Mouse (Mus musculus): ENCODE results near the gene Pde10a. TPM values are rescaled to one million over a fixed set of nuclear protein-coding genes. Genes with fewer than 3 reads are reported as not detected.

Pde10a gene
- total RNA-seq, 2 experiments from 2014 or later = 7.5 to 8.4 TPM

- no peak for DNase-seq (ENCODE audit: low spot score in 2 of 2)
Observed at GRCm38 (mm10) chr17:8798531-8799295, 273.5 kb downstream of the Pde10a start.

- no peak for DNase-seq (ENCODE audit: low spot score in 2 of 2)
Observed at GRCm38 (mm10) chr17:8799296-8799731, 274.1 kb downstream of the Pde10a start.

GRCm38 (mm10) chr17:8799914-8800420 is 274.8 kb downstream of the Pde10a start:
- DNase-seq (ENCODE audit: low spot score in 2 of 2) = no peak

GRCm38 (mm10) chr17:8800478-8801082 is 275.4 kb downstream of the Pde10a start:
- DNase-seq (ENCODE audit: low spot score in 2 of 2) = peak; percentile 26 to 31

- peak; percentile 61 to 72 for DNase-seq (ENCODE audit: low spot score in 2 of 2)
Observed at GRCm38 (mm10) chr17:8801083-8801854, 276.1 kb downstream of the Pde10a start.

DNA sequence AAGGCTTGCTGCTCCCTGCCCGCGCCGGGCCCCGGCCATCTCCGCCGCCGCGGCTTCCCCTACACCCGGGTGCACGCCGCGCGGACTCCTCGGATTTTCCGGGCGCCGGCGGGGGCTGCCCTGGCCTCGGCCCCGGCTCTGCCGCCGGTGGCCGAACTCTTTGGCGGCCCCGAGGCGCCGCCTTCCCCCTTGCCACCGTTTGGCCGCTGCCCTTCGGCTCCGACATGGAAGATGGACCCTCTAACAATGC is 276.6 kb downstream of the Pde10a start:
- DNase-seq (ENCODE audit: low spot score in 2 of 2) = peak in 1 of 2 experiments; percentile 34

DNA sequence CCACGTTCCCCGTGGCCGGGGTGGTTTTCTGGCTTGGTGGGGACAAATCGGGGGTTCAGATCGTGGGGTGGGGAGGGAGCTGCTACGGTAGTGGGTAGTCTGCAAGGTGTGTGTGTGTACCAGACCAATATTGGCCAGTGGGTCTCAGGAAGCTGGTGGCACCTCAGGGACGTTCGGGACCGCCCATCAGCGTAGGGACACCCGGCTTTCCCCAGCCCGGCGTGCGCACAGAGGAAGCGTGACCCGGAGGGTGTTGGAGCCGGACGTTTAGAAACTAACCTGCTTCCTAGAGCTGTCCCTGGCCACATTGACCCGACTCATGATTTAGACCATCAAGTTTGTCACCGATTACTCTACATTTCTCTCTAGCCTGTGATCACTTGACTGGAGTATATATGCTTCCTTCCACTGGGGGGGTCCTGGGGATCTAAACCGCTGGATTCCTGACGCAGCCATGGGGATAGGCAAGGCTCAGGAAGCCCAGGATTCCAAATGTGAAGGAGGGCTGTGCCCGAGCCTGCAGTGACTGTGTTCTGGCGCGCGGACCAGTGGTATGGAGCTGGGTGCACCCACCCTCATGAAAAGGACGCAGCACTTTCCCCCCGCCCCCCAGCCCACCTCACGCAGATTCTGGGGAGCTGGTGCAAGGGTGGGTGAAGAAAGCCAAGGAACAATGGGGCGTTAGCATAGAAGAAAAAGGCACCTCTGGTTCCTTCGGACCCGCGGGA is 277.2 kb downstream of the Pde10a start:
- peak; percentile 20 to 41 for DNase-seq (ENCODE audit: low spot score in 2 of 2)

DNA sequence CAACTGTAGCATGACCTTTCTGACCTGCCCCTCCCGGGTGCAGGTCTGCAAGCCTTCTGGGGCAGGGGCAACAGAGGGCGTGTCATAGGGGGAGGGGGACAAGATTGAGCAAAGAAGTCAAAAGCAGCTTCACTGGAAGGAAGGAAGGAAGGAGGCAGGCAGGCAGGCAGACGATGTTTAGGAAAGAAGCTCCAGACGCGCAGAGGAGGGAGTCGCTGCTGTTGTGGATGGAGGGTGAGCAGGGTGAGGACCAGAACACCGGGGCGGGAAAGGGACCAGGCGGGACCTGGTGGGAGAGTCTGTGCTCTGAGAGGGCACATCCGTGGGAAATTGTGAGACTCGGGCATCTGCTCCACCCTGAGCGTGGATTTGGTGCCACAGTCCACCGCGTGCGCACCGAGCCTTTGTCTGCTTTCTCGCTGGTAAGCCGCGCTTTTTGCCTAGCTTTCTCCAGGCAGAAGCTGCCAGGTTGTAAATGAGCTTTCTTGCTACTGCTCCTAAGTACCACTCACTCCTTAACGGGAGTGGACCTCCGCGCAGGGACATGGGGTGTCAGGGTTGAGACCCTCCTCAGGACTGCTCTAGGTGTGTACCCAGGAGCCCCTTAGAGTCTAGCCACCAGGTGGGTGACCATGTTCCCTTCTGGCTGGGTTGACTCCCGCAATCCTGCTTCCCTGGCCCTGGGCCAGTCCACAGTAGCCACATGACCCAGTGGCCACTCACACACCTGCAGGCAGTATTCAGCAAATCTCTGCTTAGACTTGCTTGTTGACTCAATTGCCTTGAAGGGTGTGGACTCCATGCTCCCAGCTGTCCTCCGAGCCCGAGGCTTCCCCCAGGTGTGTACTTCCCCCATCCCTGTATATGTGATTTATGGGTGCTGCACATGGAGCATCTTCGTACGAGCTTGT is 278.0 kb downstream of the Pde10a start:
- no peak for DNase-seq (ENCODE audit: low spot score in 2 of 2)

DNA sequence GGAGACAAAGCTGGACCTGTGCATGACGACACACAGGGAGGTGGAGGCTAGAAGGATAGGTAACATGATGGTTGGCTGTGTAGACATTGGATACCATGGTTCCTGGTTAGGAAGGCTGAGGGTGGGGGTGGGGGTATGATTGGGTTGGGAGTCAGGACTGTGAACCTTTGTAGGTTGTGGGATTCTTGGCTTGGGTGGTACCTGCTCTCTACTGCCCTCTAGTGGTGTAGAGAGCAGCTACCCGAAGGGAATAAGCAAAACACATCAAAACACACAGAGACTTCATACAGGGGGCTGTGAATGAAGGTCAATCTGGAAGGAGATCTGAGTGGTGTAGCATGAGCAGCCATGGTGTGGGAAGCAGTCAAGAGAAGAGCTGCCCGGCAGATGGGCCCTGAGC is 282.2 kb downstream of the Pde10a start:
- no peak for DNase-seq (ENCODE audit: low spot score in 2 of 2)

DNA sequence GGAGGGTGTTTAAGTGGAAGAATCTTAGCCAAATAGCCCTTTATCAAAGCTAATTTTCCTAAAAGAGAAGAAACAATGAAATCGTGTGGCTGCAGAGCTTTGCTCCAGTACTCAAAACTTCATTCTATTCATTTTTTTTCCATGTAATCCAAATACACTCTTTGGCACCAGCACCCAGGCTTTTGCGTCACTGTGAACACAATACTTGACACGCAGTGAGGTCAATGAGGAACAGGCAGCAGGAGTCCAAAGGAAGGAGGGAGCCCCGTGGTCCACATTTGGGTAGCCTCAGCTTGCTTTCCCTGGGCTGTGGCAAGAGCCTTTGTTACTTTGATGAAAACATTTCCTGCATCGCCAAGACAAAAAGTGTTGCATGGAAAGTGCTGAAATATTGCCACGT is 284.6 kb downstream of the Pde10a start:
- DNase-seq (ENCODE audit: low spot score in 2 of 2) = no peak

DNA sequence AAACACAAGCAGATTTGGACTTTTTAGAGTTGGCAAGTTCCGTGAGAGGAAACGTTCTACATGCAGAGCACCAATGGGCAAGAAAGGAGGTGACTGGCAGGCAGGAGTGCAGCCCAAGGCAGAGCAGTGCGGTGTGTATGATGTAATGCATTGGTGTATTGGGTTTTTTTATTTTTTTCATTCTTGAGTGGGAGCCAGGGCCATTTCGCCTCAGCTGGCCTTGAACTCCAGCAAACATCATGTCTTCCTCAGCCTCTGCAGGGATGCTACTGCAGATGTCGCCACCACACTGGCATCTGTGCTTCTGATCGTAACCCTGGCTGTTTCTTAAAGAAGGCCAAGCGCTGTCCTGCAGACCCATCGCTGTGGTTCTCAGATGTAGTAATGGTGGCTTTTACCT is 285.0 kb downstream of the Pde10a start:
- no peak for DNase-seq (ENCODE audit: low spot score in 2 of 2)

GRCm38 (mm10) chr17:8812228-8812865 is 287.2 kb downstream of the Pde10a start:
- no peak for DNase-seq (ENCODE audit: low spot score in 2 of 2)

GRCm38 (mm10) chr17:8813773-8814491 is 288.8 kb downstream of the Pde10a start:
- DNase-seq (ENCODE audit: low spot score in 2 of 2) = no peak

- DNase-seq (ENCODE audit: low spot score in 2 of 2) = no peak
Observed at GRCm38 (mm10) chr17:8815376-8815775, 290.2 kb downstream of the Pde10a start.

GRCm38 (mm10) chr17:8815864-8816263 is 290.7 kb downstream of the Pde10a start:
- DNase-seq (ENCODE audit: low spot score in 2 of 2) = no peak

DNA sequence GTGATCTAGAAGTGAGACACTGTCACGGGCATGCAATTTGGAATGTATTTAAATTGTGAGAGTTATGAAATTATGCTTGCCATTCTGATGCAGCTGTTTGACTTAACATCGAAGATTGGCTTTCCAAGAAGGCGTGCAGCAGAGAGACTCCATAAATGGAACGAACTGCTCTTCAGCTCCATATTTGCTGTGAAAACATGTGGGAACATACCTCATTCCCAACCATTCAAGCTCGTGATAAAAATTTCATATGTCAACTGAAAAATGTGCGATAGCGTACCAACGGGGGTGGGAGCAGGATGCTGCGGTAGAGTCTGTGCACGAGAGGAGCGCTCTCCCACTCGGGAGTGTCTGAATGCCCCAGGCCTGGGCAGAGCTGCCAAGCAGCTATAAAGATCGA is 293.5 kb downstream of the Pde10a start:
- no peak for DNase-seq (ENCODE audit: low spot score in 2 of 2)

- DNase-seq (ENCODE audit: low spot score in 2 of 2) = no peak
Observed at GRCm38 (mm10) chr17:8823548-8823947, 298.4 kb downstream of the Pde10a start.

GRCm38 (mm10) chr17:8827204-8827603 is 302.0 kb downstream of the Pde10a start:
- DNase-seq (ENCODE audit: low spot score in 2 of 2) = no peak

DNA sequence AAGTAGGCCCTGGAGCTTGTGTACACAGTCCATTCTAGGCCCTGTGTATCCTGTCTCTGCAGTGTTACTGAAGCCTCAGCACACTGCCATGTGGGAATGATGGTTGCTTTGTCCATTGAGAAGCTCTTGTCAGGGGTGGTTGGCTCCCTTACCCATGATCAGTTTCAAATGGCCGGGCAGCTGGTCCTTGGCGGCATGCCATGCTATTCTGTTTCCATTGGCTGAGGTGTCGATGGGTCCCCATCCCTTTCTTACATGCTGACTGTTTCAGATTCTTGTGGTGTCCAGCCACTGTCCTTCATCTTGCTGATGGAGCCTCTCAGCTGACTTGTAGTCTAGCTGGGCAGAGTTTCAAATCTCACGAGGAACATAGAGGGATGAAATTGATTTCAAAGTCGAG is 305.8 kb downstream of the Pde10a start:
- no peak for DNase-seq (ENCODE audit: low spot score in 2 of 2)
